Mouse (Mus musculus) hindbrain, embryonic 10.5 days (tissue): ENCODE data around the gene Calb2. TPM values are rescaled to one million over a fixed set of nuclear protein-coding genes. Genes with fewer than 3 reads are reported as not detected.

Source experiments
- DNase-seq: peaks from one replicate; pipeline ENCODE4 v3.0.0-alpha.2; 2017; ENCODE audit warnings: low spot score
- H3K27ac ChIP-seq: fragments of 300-500 bp; sonication (generic); 2 replicates; pipeline ENCODE4 v1.5.1; 2016; ENCODE audit warnings: mild to moderate bottlenecking, moderate library complexity
- H3K27me3 ChIP-seq: fragments of 300-500 bp; sonication (generic); 2 replicates; pipeline ENCODE4 v1.6.1; 2016; ENCODE audit warnings: mild to moderate bottlenecking; ENCODE audit not compliant: poor library complexity, insufficient read depth, severe bottlenecking
- H3K36me3 ChIP-seq: fragments of 300-500 bp; sonication (generic); 2 replicates; pipeline ENCODE4 v1.6.1; 2016; ENCODE audit warnings: mild to moderate bottlenecking, moderate library complexity
- H3K4me1 ChIP-seq: fragments of 300-500 bp; sonication (generic); replicated peaks from 2 replicates; pipeline ENCODE4 v1.6.1; 2016; ENCODE audit warnings: mild to moderate bottlenecking
- H3K4me3 ChIP-seq: fragments of 300-500 bp; sonication (generic); 2 replicates; pipeline ENCODE4 v1.5.1; 2016; ENCODE audit warnings: mild to moderate bottlenecking, moderate library complexity
- H3K9me3 ChIP-seq: fragments of 300-500 bp; sonication (generic); 2 replicates; pipeline ENCODE4 v1.6.1; 2016; ENCODE audit warnings: mild to moderate bottlenecking, moderate library complexity
- WGBS: fragments of 180-500 bp; shearing (Covaris S2); methylation state at CpG from one replicate; pipeline ENCODE4 v1.1.7; 2016; 5-methylcytosine and 5-hydroxymethylcytosine counted together
- polyA plus RNA-seq: library from polyadenylated mRNA; unstranded; fragments of >200 nt; fragmentation: Nextera tagmentation; extraction: Ambion mirVana; gene quantifications from 2 replicates; pipeline ENCODE4 v1.2.1, GENCODE M21; 2016

The Calb2 gene
- 7.2 and 28.1 TPM in 2 replicates for polyA plus RNA-seq

- Histone ChIP-seq H3K27ac (0 out of 2 replicates have a peak within 1 kb of the TSS, but pooled peaks have one; percentile 35), H3K4me3 (peak within 1 kb of the TSS; percentile 44), H3K36me3 (no peaks in the 10 kb centered on the region), H3K27me3 (peaks cover 43% of the 10 kb centered on the region), H3K9me3 (no peaks in the 10 kb centered on the region), H3K4me1 (peaks cover 8% of the 10 kb centered on the region)
- WGBS = under 1% methylated on average over 33 of the region's 33 CpGs
- peak; percentile 77 for DNase-seq
Measured at GRCm38 (mm10) chr8:110168046-110168445, at the start of gene Calb2. Calb2 (minus strand) TSS chr8:110168210.

DNA sequence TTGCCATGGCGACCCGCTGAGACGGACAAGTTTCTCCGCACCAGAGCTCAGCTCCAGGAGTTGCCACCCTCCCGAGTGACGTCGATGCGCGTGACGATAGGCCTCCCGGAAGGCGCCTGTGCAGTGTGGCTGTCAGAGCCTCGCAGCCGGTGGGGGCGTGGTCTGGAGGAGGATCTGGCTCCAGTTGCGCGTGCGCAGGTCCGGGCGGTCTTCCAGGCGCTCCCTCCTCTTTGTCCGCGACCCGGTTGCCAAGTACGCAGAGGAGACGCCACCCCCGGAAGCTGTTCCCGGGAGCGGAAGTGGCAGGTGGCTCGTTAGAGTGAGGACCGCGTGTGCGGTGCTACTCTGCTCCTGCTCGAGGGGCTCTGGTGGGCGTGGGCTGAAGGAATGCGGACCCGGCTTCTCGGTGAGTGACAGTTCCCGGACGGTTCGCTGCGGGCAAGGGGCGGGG, 49.7 kb upstream of the Calb2 start:
- no peaks in the 10 kb centered on the region for H3K9me3 ChIP-seq
- peaks cover 23% of the 10 kb centered on the region for H3K4me1 ChIP-seq
- peak overlapping the region; percentile 68 for H3K4me3 ChIP-seq
- peaks cover 2% of the 10 kb centered on the region; the same call in 1 of the 2 replicates for H3K27me3 ChIP-seq
- WGBS = under 1% methylated on average over 43 of the region's 43 CpGs
- H3K27ac ChIP-seq = peak overlapping the region; percentile 87
- peaks cover 21% of the 10 kb centered on the region for H3K36me3 ChIP-seq
- peak; percentile 100 for DNase-seq

DNA sequence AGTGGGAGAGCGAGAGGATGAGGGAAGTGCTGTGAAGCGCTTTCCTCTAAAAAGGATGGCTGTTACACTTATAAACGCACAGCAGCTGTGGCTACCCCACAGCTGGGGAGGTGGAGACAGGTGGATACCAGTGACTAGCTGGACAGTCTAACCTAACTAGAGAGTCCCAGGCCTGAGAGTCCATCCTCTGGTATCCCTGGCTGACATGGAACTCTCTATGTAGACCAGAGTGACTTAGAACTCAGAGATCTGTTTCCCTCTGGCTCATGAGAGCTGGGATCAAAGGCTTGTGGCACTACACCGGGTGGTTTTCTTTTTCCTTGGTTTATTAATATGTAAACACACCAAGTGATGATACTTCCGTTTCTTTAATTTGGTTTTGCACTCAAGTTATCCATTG, 49.2 kb upstream of the Calb2 start:
- peak overlapping the region; percentile 68 for H3K4me3 ChIP-seq
- H3K9me3 ChIP-seq = no peaks in the 10 kb centered on the region
- H3K36me3 ChIP-seq = peaks cover 16% of the 10 kb centered on the region
- H3K27ac ChIP-seq = peak overlapping the region; percentile 87
- peaks cover 2% of the 10 kb centered on the region; the same call in 1 of the 2 replicates for H3K27me3 ChIP-seq
- no peak for DNase-seq
- peaks cover 23% of the 10 kb centered on the region for H3K4me1 ChIP-seq
- 31% methylated on average over 5 of the region's 5 CpGs for WGBS

- H3K36me3 ChIP-seq = peaks cover 6% of the 10 kb centered on the region
- DNase-seq = no peak
- H3K4me3 ChIP-seq = no peak overlapping the region
- WGBS = 85% methylated on average over 5 of the region's 5 CpGs
- H3K27me3 ChIP-seq = peaks cover 2% of the 10 kb centered on the region; the same call in 1 of the 2 replicates
- no peaks in the 10 kb centered on the region for H3K9me3 ChIP-seq
- peaks cover 23% of the 10 kb centered on the region for H3K4me1 ChIP-seq
- H3K27ac ChIP-seq = no peak overlapping the region
Measured at GRCm38 (mm10) chr8:110216253-110216652, 48.2 kb upstream of the Calb2 start.

- Histone ChIP-seq H3K27me3 (peaks cover 2% of the 10 kb centered on the region; the same call in 1 of the 2 replicates), H3K4me3 (no peak within 1 kb of the TSS), H3K27ac (no peak within 1 kb of the TSS), H3K36me3 (no peaks in the 10 kb centered on the region; the same call in 1 of the 2 replicates), H3K4me1 (peaks cover 23% of the 10 kb centered on the region), H3K9me3 (no peaks in the 10 kb centered on the region)
- no peak for DNase-seq
- 74% methylated on average over 7 of the region's 7 CpGs for WGBS
Measured at GRCm38 (mm10) chr8:110215365-110215764, 47.4 kb upstream of the Calb2 start, which contains the start of gene Cmtr2. Cmtr2 (plus strand) TSS chr8:110215665.

GRCm38 (mm10) chr8:110201806-110202205, 33.8 kb upstream of the Calb2 start:
- Histone ChIP-seq H3K9me3 (no peaks in the 10 kb centered on the region), H3K4me1 (no peaks in the 10 kb centered on the region), H3K27me3 (no peaks in the 10 kb centered on the region), H3K27ac (no peak overlapping the region), H3K36me3 (no peaks in the 10 kb centered on the region), H3K4me3 (no peak overlapping the region)
- DNase-seq = peak; percentile 53
- WGBS = 35% methylated on average over 11 of the region's 11 CpGs

DNA sequence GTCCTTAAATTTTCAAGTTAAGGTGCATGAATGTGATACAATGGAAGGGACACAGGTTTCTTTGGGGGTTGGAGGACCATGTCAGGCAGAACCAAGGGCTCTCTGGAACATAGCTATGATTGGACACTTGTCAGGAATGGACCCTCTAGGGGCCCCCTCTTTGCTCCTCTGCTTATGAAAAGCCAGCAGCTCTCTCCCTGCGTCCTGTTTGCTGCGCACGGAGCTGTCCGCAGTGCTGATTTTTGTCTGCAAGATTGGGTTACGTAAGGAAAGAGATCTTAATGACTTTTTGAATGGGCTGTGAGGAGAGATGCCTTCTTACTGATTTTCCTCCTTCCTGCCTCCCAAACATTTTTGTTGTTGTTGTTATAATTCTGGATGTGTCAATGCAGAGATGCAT, 28.7 kb upstream of the Calb2 start:
- H3K27ac ChIP-seq = no peak overlapping the region
- H3K9me3 ChIP-seq = no peaks in the 10 kb centered on the region
- H3K27me3 ChIP-seq = no peaks in the 10 kb centered on the region
- H3K4me1 ChIP-seq = no peaks in the 10 kb centered on the region
- WGBS = 1% methylated on average over 5 of the region's 5 CpGs
- H3K36me3 ChIP-seq = no peaks in the 10 kb centered on the region
- peak; percentile 62 for DNase-seq
- no peak overlapping the region for H3K4me3 ChIP-seq

DNA sequence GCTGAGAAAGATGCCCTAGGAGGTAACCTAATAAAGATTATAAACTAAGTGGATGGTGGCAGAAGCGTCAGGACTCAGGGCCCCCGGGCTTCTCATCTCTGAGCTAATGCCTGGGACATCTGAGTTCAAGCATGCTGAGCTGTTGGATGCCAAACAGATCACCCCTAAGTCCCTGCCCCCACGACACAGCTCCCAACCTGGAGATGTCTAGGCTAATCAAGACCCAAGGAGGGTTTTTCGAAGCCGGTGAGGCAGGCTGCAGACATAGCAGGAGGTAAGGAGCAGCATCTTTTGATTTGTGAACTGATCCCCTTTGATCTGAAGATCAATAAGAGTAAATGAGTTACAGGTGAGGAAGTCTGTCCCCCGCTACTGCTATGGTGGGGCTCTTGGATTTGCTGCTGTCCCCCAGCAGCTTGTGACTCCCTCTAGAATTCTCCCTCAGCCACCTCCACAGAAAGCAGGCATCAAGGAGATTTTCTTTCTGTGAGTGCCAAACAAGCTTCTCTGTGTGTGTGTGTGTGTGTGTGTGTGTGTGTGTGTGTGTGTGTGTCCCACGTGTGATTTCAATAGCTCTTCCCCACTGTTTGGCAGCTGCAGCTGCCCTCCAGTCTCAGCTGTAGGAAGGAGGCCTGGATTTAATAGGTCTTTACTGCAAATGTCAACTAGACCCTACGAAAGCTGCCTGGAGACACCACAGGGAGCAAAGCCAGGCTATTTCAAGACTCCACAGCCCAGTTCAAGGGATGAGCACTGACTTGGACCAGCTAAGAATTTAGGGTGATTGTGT, 21.1 kb upstream of the Calb2 start:
- Histone ChIP-seq H3K27ac (no peak overlapping the region), H3K9me3 (no peaks in the 10 kb centered on the region), H3K4me3 (no peak overlapping the region), H3K36me3 (no peaks in the 10 kb centered on the region), H3K27me3 (no peaks in the 10 kb centered on the region), H3K4me1 (0 out of 2 replicates have a peak, but pooled peaks cover 6% of the 10 kb centered on the region)
- DNase-seq = no peak
- 28% methylated on average over 8 of the region's 8 CpGs for WGBS

- Histone ChIP-seq H3K9me3 (no peaks in the 10 kb centered on the region), H3K27ac (no peak overlapping the region), H3K4me1 (peaks cover 20% of the 10 kb centered on the region), H3K36me3 (no peaks in the 10 kb centered on the region), H3K27me3 (no peaks in the 10 kb centered on the region), H3K4me3 (no peak overlapping the region)
- WGBS = 83% methylated on average over 4 of the region's 4 CpGs
- DNase-seq = no peak
Measured at GRCm38 (mm10) chr8:110185538-110185937, 17.5 kb upstream of the Calb2 start.

GRCm38 (mm10) chr8:110183748-110184147, 15.7 kb upstream of the Calb2 start:
- Histone ChIP-seq H3K36me3 (no peaks in the 10 kb centered on the region), H3K9me3 (no peaks in the 10 kb centered on the region), H3K27me3 (no peaks in the 10 kb centered on the region), H3K4me1 (peaks cover 14% of the 10 kb centered on the region), H3K27ac (no peak overlapping the region), H3K4me3 (no peak overlapping the region)
- DNase-seq = no peak
- WGBS = 20% methylated on average over 11 of the region's 11 CpGs

DNA sequence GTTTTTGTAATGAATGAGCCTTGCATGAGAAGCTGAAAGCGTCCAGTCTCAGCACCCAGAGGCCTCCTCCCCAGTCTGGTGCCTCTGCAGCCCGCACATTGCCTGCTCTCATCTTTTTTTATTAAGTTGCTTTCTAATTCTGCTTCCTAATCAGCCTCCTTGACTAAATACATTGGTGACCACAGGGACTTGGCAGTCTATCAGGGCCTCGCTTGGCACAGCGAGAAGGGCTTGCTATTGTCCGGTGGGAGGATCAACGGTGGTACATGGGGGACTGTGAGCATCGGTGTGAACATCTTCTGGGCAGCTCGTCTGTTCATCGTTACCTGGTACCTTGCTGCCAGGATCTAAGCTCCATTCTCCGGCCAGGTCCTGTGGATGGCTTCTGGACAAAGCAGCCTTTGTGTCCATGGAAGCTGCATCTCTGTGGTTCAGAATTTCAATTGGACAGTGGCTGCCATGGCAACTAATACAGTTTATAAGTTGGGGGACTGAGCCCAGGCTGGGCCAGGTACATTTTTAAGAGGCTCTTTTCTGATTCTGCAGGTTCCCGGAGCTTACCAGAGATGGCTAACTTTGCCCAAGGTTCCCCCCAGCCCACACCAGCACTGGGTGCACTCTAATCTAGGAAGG, 14.8 kb upstream of the Calb2 start:
- Histone ChIP-seq H3K36me3 (no peaks in the 10 kb centered on the region), H3K27me3 (no peaks in the 10 kb centered on the region), H3K27ac (no peak overlapping the region), H3K9me3 (no peaks in the 10 kb centered on the region), H3K4me3 (no peak overlapping the region), H3K4me1 (peaks cover 18% of the 10 kb centered on the region)
- DNase-seq = no peak
- WGBS = 82% methylated on average over 11 of the region's 11 CpGs

DNA sequence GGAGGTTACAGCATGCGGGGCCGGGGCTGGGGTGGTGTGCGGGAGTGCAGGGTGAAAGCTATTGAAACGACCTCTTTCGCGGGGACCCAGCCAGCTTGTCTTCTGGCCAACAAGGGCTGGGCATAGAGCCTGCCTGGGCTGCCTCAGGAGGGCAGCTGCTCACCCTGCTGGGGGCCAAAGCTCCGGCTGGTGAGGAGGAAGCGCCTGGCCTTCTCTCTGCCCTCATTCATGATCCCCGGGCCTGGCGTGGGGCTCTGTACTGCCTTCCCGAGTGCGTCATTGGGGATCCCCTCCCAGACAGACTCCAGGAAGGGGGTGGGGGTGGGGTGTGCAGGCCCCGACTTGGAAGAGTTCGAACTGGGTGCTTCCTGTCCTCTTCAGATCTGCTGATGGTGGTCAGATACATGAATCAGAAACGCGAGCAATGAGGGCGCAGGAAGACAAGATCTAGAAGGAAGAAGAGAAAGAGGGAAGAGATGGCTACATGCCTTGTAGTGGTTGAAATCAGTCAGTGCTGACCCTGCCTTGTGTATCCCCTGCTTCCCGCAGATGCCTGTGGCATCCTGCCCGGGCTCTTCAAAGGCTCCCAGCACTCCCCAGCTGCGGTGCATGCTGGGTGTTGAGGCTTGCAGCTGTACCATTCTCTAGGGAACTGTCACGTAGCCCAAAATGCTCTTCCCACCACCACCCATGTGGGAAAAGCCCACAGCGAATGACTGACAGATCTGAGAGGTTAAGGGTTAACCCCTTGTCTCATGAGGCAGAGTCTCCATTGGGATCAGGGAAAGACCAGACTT, 9.5 kb upstream of the Calb2 start:
- Histone ChIP-seq H3K9me3 (no peaks in the 10 kb centered on the region), H3K27ac (no peak overlapping the region), H3K4me1 (peaks cover 15% of the 10 kb centered on the region), H3K27me3 (peaks cover 8% of the 10 kb centered on the region; the same call in 1 of the 2 replicates), H3K36me3 (no peaks in the 10 kb centered on the region), H3K4me3 (no peak overlapping the region)
- no peak for DNase-seq
- 27% methylated on average over 22 of the region's 22 CpGs for WGBS
